Mouse (Mus musculus): ENCODE data around the gene Gm10228. TPM values are rescaled to one million over a fixed set of nuclear protein-coding genes. Genes with fewer than 3 reads are reported as not detected.
"Not testable (repeated sequence)": the region's sequence is repeated elsewhere in the genome, so short reads cannot be mapped to it uniquely, and the experiment has no call there.

Gene Gm10228
- not detected in 2 replicates for polyA plus RNA-seq (2015; fragmentation: Nextera tagmentation; extraction: Ambion mirVana)

DNA sequence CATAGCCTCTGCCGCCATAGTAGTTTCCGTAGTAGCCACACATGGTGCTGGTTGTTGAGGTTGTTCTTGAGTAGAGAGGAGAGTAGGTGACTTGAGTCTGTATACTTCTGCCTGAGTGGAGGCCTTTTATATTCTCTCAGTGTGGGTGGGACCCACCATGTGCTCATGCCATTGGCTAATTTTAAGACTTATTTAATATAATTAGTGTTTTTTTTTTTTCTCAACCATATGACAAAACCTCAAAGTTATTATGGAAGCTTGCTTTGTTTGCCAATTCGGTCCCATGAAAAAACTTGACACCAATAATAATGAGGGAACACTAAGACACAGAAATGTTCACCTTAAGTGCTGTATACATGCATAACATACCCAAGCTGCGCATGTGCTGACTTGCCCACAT lies at the start of gene Gm10228:
Gene Gm10228, minus strand, starts transcription at position 101 of the 400 bp plus-strand sequence.
- not testable (repeated sequence) for H3K27me3 ChIP-seq (replicated peaks); H3K4me2 ChIP-seq; H3K9ac ChIP-seq; H3K36me3 ChIP-seq; H3K9me3 ChIP-seq; ATAC-seq (ENCODE audit: insufficient read depth, low FRiP score, low read depth); H3K27ac ChIP-seq; H3K4me1 ChIP-seq; H3K4me3 ChIP-seq (replicated peaks)
- WGBS: 84% methylated on average over 2 of the region's 4 CpGs

DNA sequence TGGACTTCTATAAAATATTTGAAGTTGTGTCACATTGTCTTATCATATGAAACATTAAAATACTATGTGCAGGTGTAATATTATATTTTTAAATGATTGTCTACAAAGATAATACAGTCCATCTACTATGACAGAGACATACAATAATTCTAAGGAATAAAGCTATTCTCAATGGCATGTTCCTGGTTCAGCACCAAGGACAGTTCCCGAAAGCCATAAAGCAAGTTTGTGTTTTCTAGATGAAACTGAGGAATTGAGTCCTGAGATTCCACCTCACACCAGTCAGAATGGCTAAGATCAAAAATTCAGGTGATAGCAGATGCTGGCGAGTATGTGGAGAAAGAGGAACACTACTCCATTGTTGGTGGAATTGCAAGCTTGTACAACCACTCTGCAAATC lies 29.8 kb upstream of the Gm10228 start:
- not testable (repeated sequence) for H3K9ac ChIP-seq; ATAC-seq (ENCODE audit: insufficient read depth, low FRiP score, low read depth); H3K27ac ChIP-seq; H3K4me2 ChIP-seq; H3K9me3 ChIP-seq; H3K4me3 ChIP-seq (replicated peaks); H3K27me3 ChIP-seq (replicated peaks); H3K4me1 ChIP-seq; H3K36me3 ChIP-seq
- WGBS: 69% methylated on average over 2 of the region's 2 CpGs

DNA sequence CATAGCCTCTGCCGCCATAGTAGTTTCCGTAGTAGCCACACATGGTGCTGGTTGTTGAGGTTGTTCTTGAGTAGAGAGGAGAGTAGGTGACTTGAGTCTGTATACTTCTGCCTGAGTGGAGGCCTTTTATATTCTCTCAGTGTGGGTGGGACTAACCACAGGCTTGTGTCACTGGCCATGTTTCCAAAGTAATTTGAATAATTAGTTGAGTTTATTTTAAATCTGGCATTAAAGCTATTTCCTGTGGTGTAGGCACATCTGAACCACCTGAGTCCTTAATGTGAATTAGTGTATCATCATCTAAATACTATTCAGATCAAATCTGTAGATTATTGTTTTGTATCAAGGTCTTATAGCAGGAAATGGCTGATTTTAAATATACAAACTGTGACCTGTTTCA lies 22.6 kb upstream of the Gm10228 start, which contains the start of gene 1110025L11Rik:
Gene 1110025L11Rik, minus strand, starts transcription at position 101 of the 400 bp plus-strand sequence.
- no CpG with 5 or more reads among the region's 2 CpGs for WGBS
- H3K9me3 ChIP-seq: not testable (repeated sequence)

DNA sequence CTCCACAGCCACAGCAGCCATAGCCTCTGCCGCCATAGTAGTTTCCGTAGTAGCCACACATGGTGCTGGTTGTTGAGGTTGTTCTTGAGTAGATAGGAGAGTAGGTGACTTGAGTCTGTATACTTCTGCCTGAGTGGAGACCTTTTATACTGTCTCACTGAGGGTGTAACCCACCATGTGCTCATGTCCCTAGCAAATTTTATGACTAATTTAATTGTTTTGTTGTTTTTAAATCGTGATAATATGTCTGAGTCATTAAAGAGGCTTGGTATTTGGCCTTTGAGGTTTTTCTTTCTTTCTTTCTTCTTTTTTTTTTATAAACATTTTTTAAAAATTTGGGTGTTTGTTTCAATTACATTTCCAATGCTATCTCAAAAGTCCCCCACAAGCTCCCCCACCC lies 6.5 kb upstream of the Gm10228 start, which contains the start of gene Krtap6-5:
Gene Krtap6-5, minus strand, starts transcription at position 101 of the 400 bp plus-strand sequence.
- H3K27me3 ChIP-seq (replicated peaks): no peaks in the 10 kb centered on the region
- no peak for ATAC-seq (ENCODE audit: insufficient read depth, low FRiP score, low read depth)
- WGBS: 76% methylated on average over 3 of the region's 3 CpGs
- no peak within 1 kb of the TSS for H3K9ac ChIP-seq
- no peak within 1 kb of the TSS for H3K4me3 ChIP-seq (replicated peaks)
- H3K36me3 ChIP-seq: no peaks in the 10 kb centered on the region
- H3K4me2 ChIP-seq: no peak within 1 kb of the TSS
- H3K27ac ChIP-seq: no peak within 1 kb of the TSS
- H3K9me3 ChIP-seq: no peaks in the 10 kb centered on the region
- no peaks in the 10 kb centered on the region for H3K4me1 ChIP-seq

More for the DNA sequence above, 22.6 kb upstream of the Gm10228 start, which contains the start of gene 1110025L11Rik:
- H3K27me3 ChIP-seq (replicated peaks); H3K36me3 ChIP-seq; ATAC-seq (ENCODE audit: insufficient read depth, low FRiP score, low read depth); H3K4me3 ChIP-seq (replicated peaks); H3K4me2 ChIP-seq; H3K27ac ChIP-seq; H3K4me1 ChIP-seq; H3K9ac ChIP-seq: not testable (repeated sequence)

DNA sequence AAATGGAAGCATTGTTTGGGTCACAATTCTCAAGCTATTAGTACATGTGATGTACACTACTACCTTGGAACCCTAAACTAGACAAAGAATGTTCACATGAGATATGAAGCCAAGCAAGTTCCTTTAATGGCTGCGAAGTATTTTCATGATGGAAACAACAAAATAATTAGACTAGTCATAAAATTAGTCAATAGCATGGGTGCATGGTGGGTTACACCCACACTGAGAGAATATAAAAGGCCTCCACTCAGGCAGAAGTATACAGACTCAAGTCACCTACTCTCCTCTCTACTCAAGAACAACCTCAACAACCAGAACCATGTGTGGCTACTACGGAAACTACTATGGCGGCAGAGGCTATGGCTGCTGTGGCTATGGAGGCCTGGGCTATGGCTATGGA lies 9.9 kb downstream of the Gm10228 start, which contains the start of gene Krtap6-1:
Gene Krtap6-1, plus strand, starts transcription at position 301 of the 400 bp plus-strand sequence.
- not testable (repeated sequence) for H3K4me3 ChIP-seq (replicated peaks); H3K27ac ChIP-seq; H3K9me3 ChIP-seq; H3K36me3 ChIP-seq; H3K27me3 ChIP-seq (replicated peaks); ATAC-seq (ENCODE audit: insufficient read depth, low FRiP score, low read depth); H3K9ac ChIP-seq; H3K4me2 ChIP-seq; H3K4me1 ChIP-seq
- 91% methylated on average over 3 of the region's 3 CpGs for WGBS

DNA sequence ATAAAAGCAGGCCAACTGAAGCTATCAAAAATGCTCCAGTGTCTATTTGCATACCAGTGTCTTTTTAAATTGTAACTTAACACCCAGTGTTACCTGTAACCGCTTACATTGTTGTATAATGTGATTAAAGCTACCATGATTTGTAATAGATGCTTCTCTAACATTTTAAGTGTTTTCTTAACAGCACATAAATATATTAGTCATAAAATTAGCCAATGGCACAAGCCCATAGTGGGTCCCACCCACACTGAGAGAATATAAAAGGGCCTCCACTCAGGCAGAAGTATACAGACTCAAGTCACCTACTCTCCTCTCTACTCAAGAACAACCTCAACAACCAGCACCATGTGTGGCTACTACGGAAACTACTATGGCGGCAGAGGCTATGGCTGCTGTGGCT lies 26.3 kb downstream of the Gm10228 start, which contains the start of gene Gm10229:
Gene Gm10229, plus strand, starts transcription at position 301 of the 400 bp plus-strand sequence.
- not testable (repeated sequence) for H3K36me3 ChIP-seq; ATAC-seq (ENCODE audit: insufficient read depth, low FRiP score, low read depth); H3K27me3 ChIP-seq (replicated peaks); H3K4me2 ChIP-seq; H3K9ac ChIP-seq; H3K4me1 ChIP-seq; H3K4me3 ChIP-seq (replicated peaks); H3K27ac ChIP-seq; H3K9me3 ChIP-seq
- 94% methylated on average over 3 of the region's 3 CpGs for WGBS

DNA sequence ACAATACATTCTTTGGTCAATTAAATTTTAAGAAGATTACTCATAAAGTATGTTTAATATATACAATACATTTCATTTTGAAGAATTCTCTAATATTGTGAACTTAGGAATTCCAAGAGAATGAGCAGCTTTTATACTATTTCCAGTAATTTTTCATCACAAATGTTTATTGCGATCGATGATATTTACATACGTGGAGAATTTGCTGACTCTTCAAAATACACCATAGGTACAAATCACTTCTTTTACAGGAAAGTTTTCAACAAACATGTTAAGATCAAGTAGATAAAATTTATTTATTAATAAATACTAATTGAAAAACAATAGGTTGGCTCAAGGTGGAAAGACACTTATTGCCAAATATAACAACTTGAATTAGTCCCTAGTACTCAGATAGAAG lies 27.3 kb downstream of the Gm10228 start:
- H3K9me3 ChIP-seq: no peaks in the 10 kb centered on the region
- 94% methylated on average over 3 of the region's 3 CpGs for WGBS
- no peak overlapping the region for H3K9ac ChIP-seq

DNA sequence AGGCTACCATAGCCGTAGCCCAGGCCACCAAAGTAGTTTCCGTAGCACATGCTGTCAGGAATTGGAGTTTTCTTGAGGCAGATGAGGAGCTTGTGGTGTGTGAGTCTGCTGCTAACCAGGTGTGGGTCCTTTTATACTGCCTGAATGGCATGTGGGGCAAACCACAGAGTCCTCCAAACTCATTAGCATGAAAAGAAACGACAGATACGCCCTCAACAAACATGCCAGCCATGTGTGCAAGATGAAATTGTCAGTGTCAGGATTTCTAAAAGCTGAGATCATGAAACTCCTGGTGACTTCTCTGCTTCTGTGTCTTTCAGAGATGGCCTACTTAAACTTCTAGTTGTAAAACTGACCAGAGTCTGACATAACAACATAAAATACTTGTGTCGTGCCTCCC lies 30.6 kb downstream of the Gm10228 start, which contains the start of gene Krtap22-2:
Gene Krtap22-2, minus strand, starts transcription at position 101 of the 400 bp plus-strand sequence.
- no peak for ATAC-seq (ENCODE audit: insufficient read depth, low FRiP score, low read depth)
- Histone ChIP-seq H3K9ac (no peak within 1 kb of the TSS), H3K9me3 (no peaks in the 10 kb centered on the region), H3K27ac (no peak within 1 kb of the TSS), H3K4me2 (no peak within 1 kb of the TSS), H3K36me3 (no peaks in the 10 kb centered on the region), H3K27me3 (replicated peaks) (no peaks in the 10 kb centered on the region), H3K4me1 (no peaks in the 10 kb centered on the region), H3K4me3 (replicated peaks) (no peak within 1 kb of the TSS)
- 78% methylated on average over 5 of the region's 5 CpGs for WGBS

More for the DNA sequence above, 27.3 kb downstream of the Gm10228 start:
- Histone ChIP-seq H3K36me3 (no peaks in the 10 kb centered on the region), H3K4me3 (replicated peaks) (no peak overlapping the region), H3K27ac (no peak overlapping the region), H3K27me3 (replicated peaks) (no peaks in the 10 kb centered on the region), H3K4me1 (no peaks in the 10 kb centered on the region), H3K4me2 (no peak overlapping the region)
- no peak for ATAC-seq (ENCODE audit: insufficient read depth, low FRiP score, low read depth)

Other genes with a start within 250 kb of the Gm10228 start
- not detected in 2 replicates for gene Gm20741, start 229.3 kb downstream of the Gm10228 start, polyA plus RNA-seq (2015; fragmentation: Nextera tagmentation; extraction: Ambion mirVana)
- not detected in 2 replicates for gene Krtap15, start 221.3 kb downstream of the Gm10228 start, polyA plus RNA-seq (2015; fragmentation: Nextera tagmentation; extraction: Ambion mirVana)
- not detected in 2 replicates for gene Krtap14, start 215.3 kb downstream of the Gm10228 start, polyA plus RNA-seq (2015; fragmentation: Nextera tagmentation; extraction: Ambion mirVana)
- not detected in 2 replicates for gene Krtap19-1, start 172.1 kb downstream of the Gm10228 start, polyA plus RNA-seq (2015; fragmentation: Nextera tagmentation; extraction: Ambion mirVana)
- not detected in 2 replicates for gene Krtap19-2, start 167.2 kb downstream of the Gm10228 start, polyA plus RNA-seq (2015; fragmentation: Nextera tagmentation; extraction: Ambion mirVana)
- gene Krtap19-3, start 163.4 kb downstream of the Gm10228 start, polyA plus RNA-seq (2015; fragmentation: Nextera tagmentation; extraction: Ambion mirVana): not detected in 2 replicates
- gene Krtap19-4, start 156.4 kb downstream of the Gm10228 start, polyA plus RNA-seq (2015; fragmentation: Nextera tagmentation; extraction: Ambion mirVana): not detected in 2 replicates
- gene Krtap19-5, start 145.0 kb downstream of the Gm10228 start, polyA plus RNA-seq (2015; fragmentation: Nextera tagmentation; extraction: Ambion mirVana): not detected in 2 replicates
- gene Krtap19-9b, start 109.2 kb downstream of the Gm10228 start, polyA plus RNA-seq (2015; fragmentation: Nextera tagmentation; extraction: Ambion mirVana): not detected in 2 replicates
- gene Krtap16-3, start 78.6 kb downstream of the Gm10228 start, polyA plus RNA-seq (2015; fragmentation: Nextera tagmentation; extraction: Ambion mirVana): not detected in 2 replicates
- not detected in 2 replicates for gene Krtap22-2, start 30.7 kb downstream of the Gm10228 start, polyA plus RNA-seq (2015; fragmentation: Nextera tagmentation; extraction: Ambion mirVana)
- not detected in 2 replicates for gene Gm10229, start 26.2 kb downstream of the Gm10228 start, polyA plus RNA-seq (2015; fragmentation: Nextera tagmentation; extraction: Ambion mirVana)
- gene Krtap6-1, start 9.8 kb downstream of the Gm10228 start, polyA plus RNA-seq (2015; fragmentation: Nextera tagmentation; extraction: Ambion mirVana): not detected in 2 replicates
- not detected in 2 replicates for gene Krtap6-5, start 6.4 kb upstream of the Gm10228 start, polyA plus RNA-seq (2015; fragmentation: Nextera tagmentation; extraction: Ambion mirVana)
- gene 1110025L11Rik, start 22.5 kb upstream of the Gm10228 start, polyA plus RNA-seq (2015; fragmentation: Nextera tagmentation; extraction: Ambion mirVana): not detected in 2 replicates
- gene Krtap6-3, start 42.5 kb upstream of the Gm10228 start, polyA plus RNA-seq (2015; fragmentation: Nextera tagmentation; extraction: Ambion mirVana): not detected in 2 replicates
- not detected in 2 replicates for gene Gm6358, start 99.4 kb upstream of the Gm10228 start, polyA plus RNA-seq (2015; fragmentation: Nextera tagmentation; extraction: Ambion mirVana)
- not detected in 2 replicates for gene Gm10061, start 109.6 kb upstream of the Gm10228 start, polyA plus RNA-seq (2015; fragmentation: Nextera tagmentation; extraction: Ambion mirVana)
- gene Gm9789, start 116.5 kb upstream of the Gm10228 start, polyA plus RNA-seq (2015; fragmentation: Nextera tagmentation; extraction: Ambion mirVana): not detected in 2 replicates
- not detected in 2 replicates for gene Gm7735, start 128.0 kb upstream of the Gm10228 start, polyA plus RNA-seq (2015; fragmentation: Nextera tagmentation; extraction: Ambion mirVana)
- not detected in 2 replicates for gene 1110057P08Rik, start 133.3 kb upstream of the Gm10228 start, polyA plus RNA-seq (2015; fragmentation: Nextera tagmentation; extraction: Ambion mirVana)
- gene Krtap20-2, start 164.4 kb upstream of the Gm10228 start, polyA plus RNA-seq (2015; fragmentation: Nextera tagmentation; extraction: Ambion mirVana): not detected in 2 replicates